Mouse (Mus musculus) stomach, embryonic 14.5 days (tissue): Measurements from ENCODE around the gene Ifit3. TPM values are rescaled to one million over a fixed set of nuclear protein-coding genes. Genes with fewer than 3 reads are reported as not detected.
"Not testable (repeated sequence)": the region's sequence is repeated elsewhere in the genome, so short reads cannot be mapped to it uniquely, and the experiment has no call there.

ENCODE experiments used
- ATAC-seq: fragments of 200-750 bp; cut with Nextera tagmentation; 2 replicates; pipeline ENCODE4 v1.8.0; 2017; ENCODE audit warnings: low read depth, moderate TSS enrichment; ENCODE audit not compliant: insufficient number of reproducible peaks, insufficient read depth, low FRiP score
- H3K27ac ChIP-seq: fragments of 300-500 bp; sonication (generic); 2 replicates; pipeline ENCODE4 v1.5.1; 2014; ENCODE audit warnings: mild to moderate bottlenecking, low read length, moderate library complexity, mixed read lengths
- H3K27me3 ChIP-seq: fragments of 300-500 bp; sonication (generic); 2 replicates; pipeline ENCODE4 v1.6.1; 2014; ENCODE audit warnings: low read length, control low read depth, mixed read lengths; ENCODE audit not compliant: control insufficient read depth, insufficient read depth
- H3K36me3 ChIP-seq: fragments of 300-500 bp; sonication (generic); 2 replicates; pipeline ENCODE4 v1.6.1; 2014; ENCODE audit warnings: mild to moderate bottlenecking, control low read depth, low read length, moderate library complexity, mixed read lengths; ENCODE audit not compliant: control insufficient read depth, insufficient read depth
- H3K4me1 ChIP-seq: fragments of 300-500 bp; sonication (generic); 2 replicates; pipeline ENCODE4 v1.6.1; 2014; ENCODE audit warnings: low read length, control low read depth, mixed read lengths; ENCODE audit not compliant: control insufficient read depth, insufficient read depth
- H3K4me2 ChIP-seq: fragments of 300-500 bp; sonication (generic); replicated peaks from 2 replicates; pipeline ENCODE4 v1.6.1; 2014; ENCODE audit warnings: low read depth, low read length, control low read depth
- H3K4me3 ChIP-seq: fragments of 300-500 bp; sonication (generic); 2 replicates; pipeline ENCODE4 v1.5.1; 2014; ENCODE audit warnings: low read depth, low read length, control low read depth
- H3K9ac ChIP-seq: fragments of 300-500 bp; sonication (generic); replicated peaks from 2 replicates; pipeline ENCODE4 v1.6.1; 2014; ENCODE audit warnings: low read depth, mild to moderate bottlenecking, control low read depth, low read length, moderate library complexity, mixed read lengths
- H3K9me3 ChIP-seq: fragments of 300-500 bp; sonication (generic); 2 replicates; pipeline ENCODE4 v1.6.1; 2016; ENCODE audit warnings: low read depth, low read length, control low read depth; ENCODE audit not compliant: control insufficient read depth
- WGBS: fragments of 180-500 bp; shearing (Covaris S2); extraction: QIAGEN DNeasy Blood & Tissue Kit; methylation state at CpG from one replicate; pipeline ENCODE4 v1.1.7; 2014; 5-methylcytosine and 5-hydroxymethylcytosine counted together
- polyA plus RNA-seq: library from polyadenylated mRNA; unstranded; fragments of >200 nt; fragmentation: Nextera tagmentation; extraction: Ambion mirVana; gene quantifications from 2 replicates; pipeline ENCODE4 v1.2.1, GENCODE M21; 2014

Gene Ifit3
- polyA plus RNA-seq, 1 experiment from 2014 or later = 0.78 TPM

GRCm38 (mm10) chr19:34573650-34574049, 9.7 kb upstream of the Ifit3 start:
- H3K36me3 ChIP-seq = no peaks in the 10 kb centered on the region
- no peaks in the 10 kb centered on the region for H3K27me3 ChIP-seq
- no peaks in the 10 kb centered on the region for H3K9me3 ChIP-seq
- H3K4me3 ChIP-seq = no peak overlapping the region
- H3K4me1 ChIP-seq = no peaks in the 10 kb centered on the region
- H3K4me2 ChIP-seq = no peak overlapping the region
- no peak overlapping the region for H3K27ac ChIP-seq
- no peak overlapping the region for H3K9ac ChIP-seq
- WGBS = 94% methylated on average over 5 of the region's 5 CpGs
- no peak for ATAC-seq

DNA sequence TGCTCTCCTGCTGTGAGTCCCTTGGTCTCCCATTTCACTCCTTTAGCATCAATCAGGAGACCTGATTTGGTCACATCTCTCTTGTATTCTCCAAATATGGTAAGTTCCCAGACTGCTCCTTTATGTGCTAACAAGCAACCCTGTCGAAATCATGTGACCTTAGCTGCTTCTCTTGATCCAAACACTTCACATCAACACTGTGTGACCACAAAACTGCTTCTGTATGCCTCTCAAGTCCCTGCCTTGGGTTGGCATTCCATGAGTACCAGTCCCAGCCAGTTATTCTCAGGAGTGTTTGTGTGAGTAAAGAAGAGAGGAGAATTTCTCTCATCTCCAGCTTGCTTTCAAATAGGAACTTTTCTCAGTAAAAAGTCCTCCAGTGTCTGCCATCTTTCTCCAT, 6.2 kb upstream of the Ifit3 start:
- H3K9ac ChIP-seq = no peak overlapping the region
- H3K27ac ChIP-seq = no peak overlapping the region
- H3K27me3 ChIP-seq = no peaks in the 10 kb centered on the region
- no peak overlapping the region for H3K4me3 ChIP-seq
- no peak for ATAC-seq
- no peaks in the 10 kb centered on the region for H3K4me1 ChIP-seq
- H3K9me3 ChIP-seq = no peaks in the 10 kb centered on the region
- 83% methylated on average over 1 of the region's 1 CpGs for WGBS
- H3K36me3 ChIP-seq = no peaks in the 10 kb centered on the region
- no peak overlapping the region for H3K4me2 ChIP-seq

DNA sequence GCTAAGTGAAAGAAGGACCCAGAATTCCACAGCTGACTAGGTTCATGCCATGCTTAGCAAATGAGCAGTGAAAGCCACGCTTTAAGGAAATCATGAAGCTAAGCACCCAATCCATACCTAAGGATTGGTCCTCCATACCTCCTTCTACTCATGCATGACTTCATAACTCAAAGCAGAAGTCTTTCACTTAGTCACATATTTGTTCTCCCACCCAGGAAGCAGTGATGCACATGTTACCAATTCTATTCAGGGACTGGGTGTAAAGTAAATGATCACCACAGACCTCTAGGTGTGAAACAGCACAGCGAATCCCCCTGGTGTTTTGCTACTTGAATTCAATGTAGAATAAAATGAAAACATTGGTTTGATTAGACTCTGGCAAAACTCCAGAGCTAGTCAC, 635 bp upstream of the Ifit3 start:
- H3K9me3 ChIP-seq, ATAC-seq, H3K9ac ChIP-seq, H3K4me2 ChIP-seq, H3K27ac ChIP-seq, H3K4me3 ChIP-seq, H3K27me3 ChIP-seq, H3K4me1 ChIP-seq, H3K36me3 ChIP-seq: not testable (repeated sequence)
- WGBS = 88% methylated on average over 2 of the region's 2 CpGs

DNA sequence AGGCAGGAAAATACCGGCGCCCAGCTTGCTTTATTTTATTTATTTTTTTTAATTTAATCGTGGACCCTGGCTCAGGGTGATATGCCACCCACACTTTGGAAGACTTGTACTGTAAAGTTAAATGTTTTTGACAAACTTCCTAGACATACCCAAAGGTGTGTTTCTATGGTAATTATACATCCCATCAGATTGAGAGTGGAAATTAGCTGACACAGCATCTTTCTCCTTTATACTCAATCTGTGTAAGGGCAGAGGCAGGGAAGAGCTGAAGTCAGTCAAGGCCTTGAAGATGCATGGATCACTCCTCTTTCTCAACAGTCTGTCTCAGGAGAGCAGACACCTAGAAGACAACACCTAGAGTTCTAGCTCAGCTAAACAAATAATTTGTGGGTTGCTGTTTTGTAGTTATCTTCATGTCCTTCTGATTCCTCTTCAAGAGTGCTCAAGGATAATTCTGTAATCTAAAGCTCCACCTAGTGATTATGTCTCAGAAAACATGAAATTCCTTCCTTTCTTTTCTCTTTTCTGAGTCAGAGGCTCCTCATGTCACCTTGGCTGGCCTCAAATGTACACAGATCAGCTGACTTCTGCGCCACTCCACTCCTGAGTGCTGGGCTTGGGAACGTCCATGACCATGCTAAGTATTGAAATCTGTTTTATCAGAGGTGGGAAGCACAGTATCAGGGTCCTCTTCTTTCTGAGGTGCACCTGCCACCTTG, 2.6 kb downstream of the Ifit3 start:
- not testable (repeated sequence) for H3K27ac ChIP-seq, ATAC-seq, H3K27me3 ChIP-seq, H3K4me3 ChIP-seq, H3K36me3 ChIP-seq, H3K9me3 ChIP-seq, H3K9ac ChIP-seq, H3K4me1 ChIP-seq, H3K4me2 ChIP-seq
- WGBS = 65% methylated on average over 5 of the region's 5 CpGs

GRCm38 (mm10) chr19:34587898-34588692, 4.8 kb downstream of the Ifit3 start:
- H3K4me3 ChIP-seq, H3K27ac ChIP-seq, H3K27me3 ChIP-seq, H3K4me2 ChIP-seq, H3K9me3 ChIP-seq, H3K4me1 ChIP-seq, H3K36me3 ChIP-seq, ATAC-seq, H3K9ac ChIP-seq: not testable (repeated sequence)
- 67% methylated on average over 6 of the region's 12 CpGs for WGBS

- H3K27me3 ChIP-seq = no peaks in the 10 kb centered on the region
- H3K27ac ChIP-seq = no peak overlapping the region
- H3K9ac ChIP-seq = no peak overlapping the region
- H3K36me3 ChIP-seq = no peaks in the 10 kb centered on the region
- no peak overlapping the region for H3K4me2 ChIP-seq
- no peaks in the 10 kb centered on the region for H3K4me1 ChIP-seq
- ATAC-seq = no peak
- H3K9me3 ChIP-seq = no peaks in the 10 kb centered on the region
- H3K4me3 ChIP-seq = no peak overlapping the region
These were observed 5.6 kb downstream of the Ifit3 start for GRCm38 (mm10) chr19:34588959-34589358.

DNA sequence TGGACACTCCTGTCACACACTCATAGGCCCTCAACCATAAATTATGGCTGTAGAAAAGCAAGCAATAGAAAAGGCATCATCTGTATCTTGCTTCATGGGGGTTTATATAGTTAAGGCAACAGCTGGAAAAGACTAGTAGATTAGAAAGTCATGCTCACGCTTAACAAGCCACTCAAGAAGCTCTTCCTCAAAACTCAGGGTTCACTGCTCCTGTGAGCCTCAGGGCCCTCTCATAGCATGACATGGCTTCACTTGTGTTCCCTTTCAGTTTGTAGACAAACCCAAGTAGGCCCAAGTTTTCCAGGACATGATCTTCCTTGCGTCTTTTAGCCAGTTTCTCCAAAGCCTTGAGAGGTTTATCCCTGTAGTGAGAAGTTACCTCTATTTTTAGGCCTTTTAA, 10.1 kb downstream of the Ifit3 start:
- Histone ChIP-seq H3K36me3 (no peaks in the 10 kb centered on the region), H3K27me3 (no peaks in the 10 kb centered on the region), H3K9me3 (no peaks in the 10 kb centered on the region), H3K9ac (no peak overlapping the region), H3K4me3 (no peak overlapping the region), H3K27ac (no peak overlapping the region), H3K4me1 (no peaks in the 10 kb centered on the region), H3K4me2 (no peak overlapping the region)
- WGBS = 85% methylated on average over 2 of the region's 2 CpGs
- no peak for ATAC-seq

- H3K9me3 ChIP-seq, H3K36me3 ChIP-seq, H3K4me2 ChIP-seq, ATAC-seq, H3K9ac ChIP-seq, H3K27ac ChIP-seq, H3K4me1 ChIP-seq, H3K27me3 ChIP-seq, H3K4me3 ChIP-seq: not testable (repeated sequence)
- WGBS = 78% methylated on average over 3 of the region's 3 CpGs
These were observed 11.2 kb downstream of the Ifit3 start for GRCm38 (mm10) chr19:34594523-34594922.
